Mouse (Mus musculus): ENCODE results near the gene Tmem237. TPM values are rescaled to one million over a fixed set of nuclear protein-coding genes. Genes with fewer than 3 reads are reported as not detected.

Tmem237 gene
- polyA plus RNA-seq, 1 experiment, result 20.4 TPM

DNA sequence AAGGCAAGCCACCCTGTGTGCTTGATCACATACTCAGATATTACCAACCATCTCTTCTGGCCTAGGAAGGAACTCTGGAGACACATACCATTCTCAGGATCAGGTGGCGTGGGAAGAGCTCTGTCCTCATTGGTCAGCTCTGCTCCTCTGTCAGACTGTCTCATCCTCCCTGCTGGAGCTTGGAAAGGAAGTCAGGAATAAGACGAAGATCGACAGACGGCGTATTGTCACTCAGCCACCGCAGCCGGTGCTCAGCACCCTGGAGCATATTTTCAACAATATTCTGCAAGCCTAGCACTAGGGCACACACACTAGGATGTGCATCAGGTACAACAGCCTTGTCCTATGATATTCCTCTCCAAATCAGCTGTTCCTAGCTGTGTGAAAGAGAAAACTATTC is 38.3 kb upstream of the Tmem237 start:
- no peak overlapping the region for H3K4me3 ChIP-seq (ENCODE audit: low read depth, low read length)
- H3K9ac ChIP-seq (ENCODE audit: low read depth, poor library complexity, severe bottlenecking), result no peak overlapping the region
- TF ChIP-seq EP300 (IDR thresholded peaks at IDR 0.05; ENCODE audit: insufficient read depth, low read depth, low read length) (no peak), POLR2A (IDR thresholded peaks at IDR 0.05; ENCODE audit: insufficient read depth, low read length) (no peak)
- no peaks in the 10 kb centered on the region for H3K9me3 ChIP-seq (replicated peaks; ENCODE audit: control insufficient read depth, insufficient read depth, low read length, poor library complexity, severe bottlenecking)
- no peaks in the 10 kb centered on the region for H3K27me3 ChIP-seq (ENCODE audit: control insufficient read depth, insufficient read depth, low read length, poor library complexity, severe bottlenecking)
- H3K4me1 ChIP-seq (ENCODE audit: control insufficient read depth, insufficient read depth, low read length), result peaks cover 4% of the 10 kb centered on the region
- H3K27ac ChIP-seq (ENCODE audit: insufficient read depth, low read length), result no peak overlapping the region
- no peaks in the 10 kb centered on the region for H3K36me3 ChIP-seq (ENCODE audit: control insufficient read depth, insufficient read depth, low read length, poor library complexity, severe bottlenecking)

DNA sequence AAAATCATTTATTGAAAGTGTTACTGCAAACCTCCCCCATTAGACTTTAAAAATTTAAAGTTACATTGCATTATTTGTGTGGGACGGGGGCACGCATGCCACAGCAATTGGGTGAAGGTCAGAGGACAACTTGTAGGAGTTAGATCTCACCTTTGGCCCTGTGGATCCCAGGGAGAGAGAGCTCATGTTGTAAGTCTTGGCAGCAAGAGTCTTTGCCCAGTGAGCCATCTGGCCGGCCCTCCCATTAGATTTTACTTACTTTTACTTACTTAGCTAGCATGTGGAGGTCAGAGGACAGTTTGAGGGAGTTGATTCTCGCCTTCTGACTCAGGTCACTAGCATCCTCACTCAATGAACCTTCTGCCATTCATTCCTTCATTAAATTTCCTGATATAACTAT is 37.6 kb upstream of the Tmem237 start:
- Histone ChIP-seq H3K9me3 (replicated peaks; ENCODE audit: control insufficient read depth, insufficient read depth, low read length, poor library complexity, severe bottlenecking) (no peaks in the 10 kb centered on the region), H3K4me1 (ENCODE audit: control insufficient read depth, insufficient read depth, low read length) (peaks cover 2% of the 10 kb centered on the region), H3K27me3 (ENCODE audit: control insufficient read depth, insufficient read depth, low read length, poor library complexity, severe bottlenecking) (no peaks in the 10 kb centered on the region), H3K9ac (ENCODE audit: low read depth, poor library complexity, severe bottlenecking) (no peak overlapping the region), H3K27ac (ENCODE audit: insufficient read depth, low read length) (no peak overlapping the region), H3K36me3 (ENCODE audit: control insufficient read depth, insufficient read depth, low read length, poor library complexity, severe bottlenecking) (no peaks in the 10 kb centered on the region), H3K4me3 (ENCODE audit: low read depth, low read length) (no peak overlapping the region)
- TF ChIP-seq CTCF (IDR thresholded peaks at IDR 0.05; ENCODE audit: low read depth, low read length) (no peak), POLR2A (IDR thresholded peaks at IDR 0.05; ENCODE audit: insufficient read depth, low read length) (no peak), EP300 (IDR thresholded peaks at IDR 0.05; ENCODE audit: insufficient read depth, low read depth, low read length) (no peak)

DNA sequence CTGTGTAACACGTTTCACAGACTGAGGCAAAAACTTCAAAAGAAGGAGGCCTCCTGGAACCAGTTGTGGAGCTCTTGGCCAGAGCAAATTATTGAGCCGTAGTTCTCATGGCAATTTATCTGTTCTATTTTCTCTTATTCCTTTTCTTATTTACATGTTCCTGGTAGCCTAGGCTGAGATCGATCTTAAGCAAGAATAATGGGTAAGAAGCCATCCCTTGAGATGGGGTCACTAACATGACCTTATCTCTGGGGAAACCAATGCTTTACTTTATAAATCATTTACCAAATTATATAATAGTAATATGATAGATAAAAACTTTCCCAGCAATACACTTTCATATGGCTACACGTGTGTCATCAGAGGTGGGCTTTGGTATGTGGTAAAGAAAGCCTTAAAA is 32.1 kb upstream of the Tmem237 start:
- Histone ChIP-seq H3K27me3 (ENCODE audit: control insufficient read depth, insufficient read depth, low read length, poor library complexity, severe bottlenecking) (no peaks in the 10 kb centered on the region), H3K27ac (ENCODE audit: insufficient read depth, low read length) (no peak overlapping the region), H3K4me1 (ENCODE audit: control insufficient read depth, insufficient read depth, low read length) (no peaks in the 10 kb centered on the region)

DNA sequence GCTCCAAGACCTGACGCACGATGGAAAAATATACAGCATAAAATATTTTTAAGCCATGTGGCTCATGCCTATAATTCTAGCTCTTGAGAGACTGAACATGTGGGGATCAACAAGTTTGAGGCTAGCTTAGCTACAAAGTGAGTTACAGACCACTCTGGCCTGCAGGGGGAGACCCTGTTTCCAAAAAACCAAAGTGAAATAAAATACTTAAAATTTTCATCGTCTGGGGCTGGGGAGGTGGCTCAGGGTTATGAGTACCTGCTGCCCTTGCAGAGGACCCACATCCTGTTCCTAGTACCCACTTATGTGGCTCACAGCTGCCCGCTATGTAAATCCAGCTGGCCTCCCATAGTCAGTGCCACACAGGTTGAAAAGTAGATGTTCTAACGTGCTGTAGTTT is 30.3 kb upstream of the Tmem237 start:
- H3K27ac ChIP-seq (ENCODE audit: insufficient read depth, low read length), result no peak overlapping the region
- no peaks in the 10 kb centered on the region for H3K36me3 ChIP-seq (ENCODE audit: control insufficient read depth, insufficient read depth, low read length, poor library complexity, severe bottlenecking)
- no peaks in the 10 kb centered on the region for H3K4me1 ChIP-seq (ENCODE audit: control insufficient read depth, insufficient read depth, low read length)
- no peak overlapping the region for H3K9ac ChIP-seq (ENCODE audit: low read depth, poor library complexity, severe bottlenecking)
- no peak for TF ChIP-seq POLR2A (IDR thresholded peaks at IDR 0.05; ENCODE audit: insufficient read depth, low read length)
- TF ChIP-seq EP300 (IDR thresholded peaks at IDR 0.05; ENCODE audit: insufficient read depth, low read depth, low read length), result no peak
- no peak for TF ChIP-seq CTCF (IDR thresholded peaks at IDR 0.05; ENCODE audit: low read depth, low read length)
- no peaks in the 10 kb centered on the region for H3K27me3 ChIP-seq (ENCODE audit: control insufficient read depth, insufficient read depth, low read length, poor library complexity, severe bottlenecking)
- H3K4me3 ChIP-seq (ENCODE audit: low read depth, low read length), result no peak overlapping the region
- no peaks in the 10 kb centered on the region for H3K9me3 ChIP-seq (replicated peaks; ENCODE audit: control insufficient read depth, insufficient read depth, low read length, poor library complexity, severe bottlenecking)

More for the DNA sequence above, 32.1 kb upstream of the Tmem237 start:
- no peak overlapping the region for H3K9ac ChIP-seq (ENCODE audit: low read depth, poor library complexity, severe bottlenecking)
- no peaks in the 10 kb centered on the region for H3K9me3 ChIP-seq (replicated peaks; ENCODE audit: control insufficient read depth, insufficient read depth, low read length, poor library complexity, severe bottlenecking)
- H3K36me3 ChIP-seq (ENCODE audit: control insufficient read depth, insufficient read depth, low read length, poor library complexity, severe bottlenecking), result no peaks in the 10 kb centered on the region
- H3K4me3 ChIP-seq (ENCODE audit: low read depth, low read length), result no peak overlapping the region
- TF ChIP-seq EP300 (IDR thresholded peaks at IDR 0.05; ENCODE audit: insufficient read depth, low read depth, low read length) (no peak), CTCF (IDR thresholded peaks at IDR 0.05; ENCODE audit: low read depth, low read length) (no peak), POLR2A (IDR thresholded peaks at IDR 0.05; ENCODE audit: insufficient read depth, low read length) (no peak)

DNA sequence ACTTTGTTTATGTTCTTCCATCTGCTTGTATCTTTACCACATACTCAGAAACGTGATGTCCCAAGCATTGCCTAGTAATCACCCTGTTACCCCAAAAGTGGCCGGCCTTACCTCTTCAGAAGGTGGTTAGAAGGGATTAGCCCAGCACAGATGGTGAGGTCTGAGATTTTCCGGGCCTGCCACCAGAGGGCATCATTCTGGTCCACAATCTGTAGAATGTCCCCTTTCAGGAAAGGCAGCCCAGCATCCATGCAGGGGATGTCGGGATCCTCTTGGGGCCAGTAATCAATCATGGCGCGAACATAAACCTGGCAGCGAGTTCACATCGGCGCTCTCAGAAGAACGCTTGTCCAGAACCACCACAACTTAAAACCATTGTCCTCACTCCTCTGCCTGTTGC is 24.3 kb upstream of the Tmem237 start:
- no peaks in the 10 kb centered on the region for H3K36me3 ChIP-seq (ENCODE audit: control insufficient read depth, insufficient read depth, low read length, poor library complexity, severe bottlenecking)
- peak; percentile 62 for TF ChIP-seq CTCF (IDR thresholded peaks at IDR 0.05; ENCODE audit: low read depth, low read length)
- no peak for TF ChIP-seq EP300 (IDR thresholded peaks at IDR 0.05; ENCODE audit: insufficient read depth, low read depth, low read length)
- no peaks in the 10 kb centered on the region for H3K27me3 ChIP-seq (ENCODE audit: control insufficient read depth, insufficient read depth, low read length, poor library complexity, severe bottlenecking)
- no peaks in the 10 kb centered on the region for H3K4me1 ChIP-seq (ENCODE audit: control insufficient read depth, insufficient read depth, low read length)
- H3K4me3 ChIP-seq (ENCODE audit: low read depth, low read length), result no peak overlapping the region
- no peaks in the 10 kb centered on the region for H3K9me3 ChIP-seq (replicated peaks; ENCODE audit: control insufficient read depth, insufficient read depth, low read length, poor library complexity, severe bottlenecking)
- H3K27ac ChIP-seq (ENCODE audit: insufficient read depth, low read length), result no peak overlapping the region
- H3K9ac ChIP-seq (ENCODE audit: low read depth, poor library complexity, severe bottlenecking), result no peak overlapping the region

DNA sequence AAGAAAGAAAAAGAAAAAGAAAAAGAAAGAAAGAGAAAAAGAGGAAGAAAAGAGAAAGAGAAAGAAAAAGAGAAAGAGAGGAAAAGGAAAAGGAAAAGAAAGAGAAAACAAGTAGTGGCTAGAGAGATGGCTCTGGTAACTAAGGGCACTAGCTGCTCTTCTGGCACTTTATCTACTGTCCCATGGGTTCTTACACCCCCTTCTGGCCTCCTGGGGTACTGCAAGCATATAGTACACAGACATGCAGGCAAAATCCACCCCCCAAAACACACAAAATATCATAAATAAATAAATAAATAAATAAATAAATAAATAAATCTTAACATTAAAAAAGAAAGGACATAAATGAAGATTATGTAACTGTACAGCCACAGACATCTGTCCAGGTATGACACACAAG is 22.6 kb upstream of the Tmem237 start:
- no peaks in the 10 kb centered on the region for H3K4me1 ChIP-seq (ENCODE audit: control insufficient read depth, insufficient read depth, low read length)
- no peak overlapping the region for H3K9ac ChIP-seq (ENCODE audit: low read depth, poor library complexity, severe bottlenecking)
- TF ChIP-seq CTCF (IDR thresholded peaks at IDR 0.05; ENCODE audit: low read depth, low read length) (peak; percentile 32), EP300 (IDR thresholded peaks at IDR 0.05; ENCODE audit: insufficient read depth, low read depth, low read length) (no peak)
- no peak overlapping the region for H3K4me3 ChIP-seq (ENCODE audit: low read depth, low read length)
- H3K9me3 ChIP-seq (replicated peaks; ENCODE audit: control insufficient read depth, insufficient read depth, low read length, poor library complexity, severe bottlenecking), result no peaks in the 10 kb centered on the region
- H3K27me3 ChIP-seq (ENCODE audit: control insufficient read depth, insufficient read depth, low read length, poor library complexity, severe bottlenecking), result no peaks in the 10 kb centered on the region
- no peaks in the 10 kb centered on the region for H3K36me3 ChIP-seq (ENCODE audit: control insufficient read depth, insufficient read depth, low read length, poor library complexity, severe bottlenecking)
- no peak overlapping the region for H3K27ac ChIP-seq (ENCODE audit: insufficient read depth, low read length)
